Mouse (Mus musculus) liver, postnatal 0 days (tissue): Measurements from ENCODE around the gene Lig3.

ENCODE experiments used
- CTCF ChIP-seq: sonication (generic); IDR thresholded peaks from 2 replicates; pipeline ENCODE4 v1.5.1; 2016; ENCODE audit warnings: antibody characterized with exemption, low read depth
- EP300 ChIP-seq: IDR thresholded peaks from 2 replicates; pipeline ENCODE4 v1.6.1; 2016; ENCODE audit warnings: antibody characterized with exemption, low read depth, mild to moderate bottlenecking

- TF ChIP-seq CTCF: peak; percentile 16; the same call in 1 of the 2 replicates
- TF ChIP-seq EP300: no peak
These were observed 41.9 kb upstream of the Lig3 start for GRCm38 (mm10) chr11:82739006-82739405.
